Mouse (Mus musculus): ENCODE measurements around the gene Stra6. TPM values are rescaled to one million over a fixed set of nuclear protein-coding genes. Genes with fewer than 3 reads are reported as not detected.
A peak's percentile ranks its signal among the peaks of the same experiment; 100 is the strongest.

Gene Stra6
- total RNA-seq, 2 experiments from 2014 or later, result not detected

DNA sequence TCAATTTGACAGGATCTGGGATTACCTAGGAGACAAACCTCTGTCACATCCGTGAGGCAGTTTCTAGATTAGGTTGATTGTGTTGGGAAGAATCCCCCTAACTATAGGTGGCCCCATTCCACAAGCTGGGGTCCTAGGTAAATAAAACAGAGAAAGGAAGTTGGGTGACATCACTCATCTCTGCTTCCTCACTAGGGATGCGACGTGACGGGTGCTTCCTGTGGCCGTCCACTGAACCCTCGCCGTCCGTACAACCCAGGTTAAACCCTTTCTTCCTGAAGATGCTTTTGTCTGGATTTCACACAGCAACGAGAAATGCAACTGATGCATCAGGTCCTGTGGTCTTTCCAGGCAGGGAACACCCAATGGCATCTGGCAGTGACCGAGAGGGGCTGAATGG, 16.5 kb upstream of the Stra6 start:
- no peak for ATAC-seq (replicated peaks; ENCODE audit: low FRiP score, low TSS enrichment, poor library complexity, severe bottlenecking)

- ATAC-seq (replicated peaks; ENCODE audit: low FRiP score, low TSS enrichment, poor library complexity, severe bottlenecking), result no peak
Observed at GRCm38 (mm10) chr9:58048621-58049020, 15.0 kb upstream of the Stra6 start.

- ATAC-seq (replicated peaks; ENCODE audit: low FRiP score, low TSS enrichment, poor library complexity, severe bottlenecking), result no peak
Observed at GRCm38 (mm10) chr9:58049186-58049585, 14.4 kb upstream of the Stra6 start.

- no peak for ATAC-seq (replicated peaks; ENCODE audit: low FRiP score, low TSS enrichment, poor library complexity, severe bottlenecking)
Observed at GRCm38 (mm10) chr9:58049861-58050260, 13.7 kb upstream of the Stra6 start.

GRCm38 (mm10) chr9:58051937-58052336, 11.7 kb upstream of the Stra6 start:
- ATAC-seq (replicated peaks; ENCODE audit: low FRiP score, low TSS enrichment, poor library complexity, severe bottlenecking), result no peak

DNA sequence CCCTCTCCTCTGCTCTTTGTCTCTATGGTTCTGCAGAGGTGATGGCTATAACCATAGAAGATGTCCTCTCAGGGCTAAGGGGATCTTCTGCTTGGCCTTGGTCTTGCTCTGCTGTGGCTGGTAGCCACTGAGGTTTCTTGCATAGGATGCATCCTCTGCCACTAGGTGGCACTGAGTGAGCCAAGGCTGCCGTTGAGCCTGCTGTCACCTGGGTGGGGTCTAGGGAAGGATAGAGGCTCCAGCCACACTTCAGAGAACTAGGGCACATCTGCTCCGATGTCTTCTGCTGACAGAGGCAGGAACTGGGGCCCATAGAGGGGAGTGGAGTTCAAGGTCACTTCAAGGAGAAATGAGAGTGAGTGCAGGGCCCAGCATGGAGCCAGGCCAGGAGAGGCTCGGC, 10.5 kb upstream of the Stra6 start:
- no peak for ATAC-seq (replicated peaks; ENCODE audit: low FRiP score, low TSS enrichment, poor library complexity, severe bottlenecking)

GRCm38 (mm10) chr9:58053544-58053943, 10.0 kb upstream of the Stra6 start:
- no peak for ATAC-seq (replicated peaks; ENCODE audit: low FRiP score, low TSS enrichment, poor library complexity, severe bottlenecking)

- no peak for ATAC-seq (replicated peaks; ENCODE audit: low FRiP score, low TSS enrichment, poor library complexity, severe bottlenecking)
Observed at GRCm38 (mm10) chr9:58054032-58054431, 9.6 kb upstream of the Stra6 start.

DNA sequence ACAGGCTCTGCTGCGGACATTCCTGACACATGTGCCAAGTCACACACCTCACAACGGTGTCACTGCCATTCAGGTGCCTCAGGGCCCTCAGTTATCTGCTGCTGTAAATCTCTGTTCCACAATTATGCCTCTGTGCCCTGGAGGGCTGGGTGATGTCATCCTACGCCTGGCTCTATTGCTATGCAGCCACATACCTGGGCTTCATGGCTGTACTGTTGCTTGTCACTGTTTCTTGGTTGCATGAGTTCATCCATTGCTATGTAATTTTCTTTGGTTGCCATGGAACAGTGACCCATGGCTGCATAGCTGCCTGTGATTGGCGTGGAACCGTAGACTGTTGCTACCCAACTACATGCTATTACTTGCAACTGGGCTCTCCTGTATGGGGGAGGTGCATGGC, 7.9 kb upstream of the Stra6 start:
- no peak for ATAC-seq (replicated peaks; ENCODE audit: low FRiP score, low TSS enrichment, poor library complexity, severe bottlenecking)

DNA sequence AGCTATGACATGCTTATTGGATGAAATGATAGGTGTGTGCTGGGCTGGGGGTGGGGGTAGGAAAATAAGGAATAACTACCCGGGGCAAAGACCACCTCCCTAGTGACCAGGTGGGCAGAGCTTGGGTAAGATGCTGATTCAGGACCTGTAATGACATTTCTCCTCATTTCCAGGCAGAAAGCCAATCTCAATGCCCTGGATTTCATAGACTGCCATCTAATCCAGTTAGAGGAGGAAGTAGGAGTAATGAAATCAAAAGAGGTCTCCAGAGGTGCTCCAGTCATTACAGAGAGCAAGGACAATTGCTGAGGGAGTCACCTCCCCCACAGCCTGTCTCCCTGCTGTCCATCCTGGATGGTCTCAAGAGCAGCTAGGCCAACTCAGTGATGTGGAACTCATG, 3.7 kb upstream of the Stra6 start:
- no peak for ATAC-seq (replicated peaks; ENCODE audit: low FRiP score, low TSS enrichment, poor library complexity, severe bottlenecking)

DNA sequence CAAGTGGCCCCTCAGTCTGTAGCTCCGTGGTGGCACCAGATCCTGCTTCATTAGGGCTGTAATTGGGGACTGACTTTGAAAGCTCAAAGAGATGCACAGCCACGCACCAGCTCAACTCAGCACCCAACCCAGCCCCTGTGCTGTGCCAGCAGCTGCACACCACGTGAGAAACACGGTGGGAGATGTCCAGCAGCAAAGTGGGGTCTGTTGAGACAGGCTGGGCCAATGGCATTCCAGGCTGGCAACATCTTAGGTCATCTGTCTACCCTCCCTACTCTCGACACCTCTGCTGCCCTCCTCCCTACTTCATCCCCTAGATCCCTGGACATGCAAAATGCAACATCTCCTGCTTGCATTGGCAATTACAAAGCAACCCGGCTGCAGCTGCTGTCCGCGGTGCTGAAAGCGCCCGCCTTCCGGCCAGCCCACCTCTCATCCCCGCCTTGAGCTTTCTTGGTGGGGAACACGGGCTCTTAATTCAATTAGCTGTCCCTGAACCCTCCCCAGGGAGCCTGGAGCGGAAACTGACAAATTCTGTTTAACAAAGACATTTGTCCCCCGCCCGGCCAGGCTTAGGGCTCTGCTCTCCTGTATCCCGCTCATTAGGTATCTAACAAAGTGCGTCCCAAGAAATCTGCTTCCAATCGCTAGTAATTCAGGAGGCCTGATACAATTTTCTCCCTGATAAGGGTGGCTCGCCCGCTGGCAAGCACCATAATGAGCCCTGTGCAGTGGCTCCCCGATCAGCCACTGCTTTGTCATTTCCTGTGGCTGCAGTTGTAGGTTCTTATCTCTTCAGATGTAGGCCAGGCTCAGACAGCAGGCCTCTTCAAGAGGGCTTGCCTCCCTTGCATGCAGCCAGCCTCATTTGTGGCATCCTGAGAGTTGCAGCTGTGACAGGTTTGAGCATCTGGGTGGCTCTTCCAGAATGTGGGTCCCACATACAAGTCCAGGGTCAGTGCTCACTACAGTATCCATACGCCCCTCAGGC, 2.6 kb upstream of the Stra6 start:
- ATAC-seq (replicated peaks; ENCODE audit: low FRiP score, low TSS enrichment, poor library complexity, severe bottlenecking), result peak; percentile 48

DNA sequence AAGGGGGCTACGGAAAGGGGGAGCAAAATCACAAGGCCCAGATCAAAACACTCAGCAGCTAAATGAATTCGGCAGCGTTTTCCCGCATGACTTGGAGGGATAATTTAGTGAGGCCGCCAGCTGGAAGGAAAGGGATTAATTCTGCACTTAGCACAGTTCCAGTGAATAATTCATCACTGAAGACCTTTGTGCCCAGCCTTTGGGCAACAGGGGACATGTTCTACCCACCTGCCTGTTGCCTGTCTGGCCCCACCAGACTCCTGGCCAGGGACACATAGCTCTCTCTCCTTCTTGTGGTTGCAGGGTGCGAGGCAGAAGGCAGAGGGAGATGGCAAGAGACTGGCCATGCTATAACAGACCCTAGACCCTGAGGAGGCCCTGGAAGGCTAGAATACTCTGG, 1.9 kb downstream of the Stra6 start:
- no peak for ATAC-seq (replicated peaks; ENCODE audit: low FRiP score, low TSS enrichment, poor library complexity, severe bottlenecking)

GRCm38 (mm10) chr9:58065977-58066730, 2.6 kb downstream of the Stra6 start:
- ATAC-seq (replicated peaks; ENCODE audit: low FRiP score, low TSS enrichment, poor library complexity, severe bottlenecking), result no peak

- no peak for ATAC-seq (replicated peaks; ENCODE audit: low FRiP score, low TSS enrichment, poor library complexity, severe bottlenecking)
Observed at GRCm38 (mm10) chr9:58066731-58067095, 3.1 kb downstream of the Stra6 start.

DNA sequence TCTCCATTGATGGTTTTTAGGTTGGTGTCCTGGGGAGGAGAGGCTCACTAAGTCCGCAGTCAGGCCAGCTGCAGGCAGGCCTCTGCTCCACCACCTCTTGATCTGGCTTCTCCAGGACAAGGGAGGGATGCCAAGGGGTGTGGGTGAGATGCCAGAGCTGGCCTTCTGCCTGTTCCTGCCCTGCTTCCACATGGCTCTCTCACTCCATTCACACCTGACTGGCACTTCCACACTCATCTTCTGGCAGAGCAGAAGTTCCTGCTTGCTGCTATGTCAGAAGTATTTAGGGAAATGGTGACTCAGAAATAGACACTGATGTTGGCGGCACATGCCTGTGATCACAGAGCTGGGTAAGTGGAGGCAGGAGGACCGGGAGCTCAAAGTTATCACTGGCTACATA, 4.0 kb downstream of the Stra6 start:
- ATAC-seq (replicated peaks; ENCODE audit: low FRiP score, low TSS enrichment, poor library complexity, severe bottlenecking), result no peak

GRCm38 (mm10) chr9:58074561-58074960, 11.0 kb downstream of the Stra6 start:
- ATAC-seq (replicated peaks; ENCODE audit: low FRiP score, low TSS enrichment, poor library complexity, severe bottlenecking), result no peak

- ATAC-seq (replicated peaks; ENCODE audit: low FRiP score, low TSS enrichment, poor library complexity, severe bottlenecking), result no peak
Observed at GRCm38 (mm10) chr9:58084586-58084985, 21.0 kb downstream of the Stra6 start.

GRCm38 (mm10) chr9:58085074-58085473, 21.5 kb downstream of the Stra6 start:
- ATAC-seq (replicated peaks; ENCODE audit: low FRiP score, low TSS enrichment, poor library complexity, severe bottlenecking), result no peak

DNA sequence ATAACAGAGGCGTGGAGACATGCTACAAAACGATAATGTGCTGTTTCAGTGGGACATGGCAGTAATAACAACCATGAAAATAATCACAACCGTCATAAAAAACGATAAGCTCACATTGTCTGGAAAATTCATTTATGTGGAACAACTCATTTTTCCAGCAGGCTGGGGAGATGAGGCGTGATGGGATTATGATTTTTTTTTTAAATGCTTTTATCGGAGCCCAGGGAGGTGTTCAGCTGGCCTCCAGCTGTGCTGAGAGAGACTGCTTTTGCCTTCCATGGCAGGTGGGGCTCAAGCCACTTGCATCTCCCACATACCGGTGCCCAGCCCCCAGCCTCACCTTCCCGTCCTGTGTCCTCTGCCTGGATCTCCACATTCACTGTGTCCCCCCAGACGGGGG, 22.6 kb downstream of the Stra6 start:
- no peak for ATAC-seq (replicated peaks; ENCODE audit: low FRiP score, low TSS enrichment, poor library complexity, severe bottlenecking)

GRCm38 (mm10) chr9:58086861-58087260, 23.3 kb downstream of the Stra6 start:
- no peak for ATAC-seq (replicated peaks; ENCODE audit: low FRiP score, low TSS enrichment, poor library complexity, severe bottlenecking)

Data from megakaryocyte-erythroid progenitor cell, adult 5-6 weeks (primary cell).